Mouse (Mus musculus) heart, adult 2 months (tissue): Measurements from ENCODE around the gene Zfp800.

Experiments used
- CTCF ChIP-seq: fragments of 200-600 bp; IDR thresholded peaks from 2 replicates; pipeline ENCODE4 v1.8.1; 2022; ENCODE audit warnings: antibody characterized with exemption, mild to moderate bottlenecking, moderate library complexity
- POLR2A ChIP-seq: fragments of 200-500 bp; IDR thresholded peaks from 2 replicates; pipeline ENCODE4 v1.6.1; 2011; ENCODE audit warnings: mild to moderate bottlenecking, low read depth, low read length, control low read depth; ENCODE audit not compliant: insufficient read depth

- TF ChIP-seq CTCF (no peak), POLR2A (no peak)
These were observed 27.7 kb downstream of the Zfp800 start for GRCm38 (mm10) chr6:28369966-28370683.
